Mouse (Mus musculus): ENCODE measurements around the gene Acat2.

- TF ChIP-seq POLR2A (IDR thresholded peaks at IDR 0.05; ENCODE audit: borderline replicate concordance, extremely low read depth, low read depth, low read length) (no peak), CTCF (IDR thresholded peaks at IDR 0.05; ENCODE audit: insufficient read depth, low read length) (no peak)
Measured at GRCm38 (mm10) chr17:12925703-12926180, 34.8 kb downstream of the Acat2 start.
